Mouse (Mus musculus) T-helper 17 cell (primary cell): ENCODE measurements around the gene Lat.

Source experiments
- in situ Hi-C, 2 experiments: fragments of 300-600 bp; cut with MboI, MseI; formaldehyde crosslinking; loops; 1 replicate in 1 of 2; 2 replicates in 1 of 2; pipeline ENCODE4 v1.15.1; 2025; ENCODE audit warnings: high pct_unique_total_duplicates in 2 of 2

Lat gene

DNA sequence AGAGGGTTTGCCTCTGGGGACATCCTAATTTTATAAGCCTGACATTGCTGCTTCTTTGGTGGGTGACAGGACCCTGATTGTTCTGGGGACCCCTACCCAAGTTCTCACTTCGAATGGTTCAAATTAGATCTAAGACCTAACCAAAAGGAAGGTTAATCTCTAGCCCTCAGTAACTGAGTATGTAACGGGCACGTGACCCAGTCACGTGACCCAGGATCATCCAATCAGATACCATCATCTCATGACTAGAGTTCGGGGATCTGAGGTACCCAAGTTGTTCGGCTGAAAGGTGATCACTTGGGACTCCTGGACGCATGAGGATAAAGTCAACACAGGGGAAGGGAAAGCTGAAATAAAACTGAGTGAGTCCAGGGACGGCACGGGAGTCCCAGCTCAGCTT lies 3.6 kb upstream of the Lat start:
- in situ Hi-C loops: loop anchor here (5.0 to 25.0 kb wide), 2 partner anchors 41 to 886 kb away; partner anchors contain the start of gene Nsmce1 (in 1 of the 2)

DNA sequence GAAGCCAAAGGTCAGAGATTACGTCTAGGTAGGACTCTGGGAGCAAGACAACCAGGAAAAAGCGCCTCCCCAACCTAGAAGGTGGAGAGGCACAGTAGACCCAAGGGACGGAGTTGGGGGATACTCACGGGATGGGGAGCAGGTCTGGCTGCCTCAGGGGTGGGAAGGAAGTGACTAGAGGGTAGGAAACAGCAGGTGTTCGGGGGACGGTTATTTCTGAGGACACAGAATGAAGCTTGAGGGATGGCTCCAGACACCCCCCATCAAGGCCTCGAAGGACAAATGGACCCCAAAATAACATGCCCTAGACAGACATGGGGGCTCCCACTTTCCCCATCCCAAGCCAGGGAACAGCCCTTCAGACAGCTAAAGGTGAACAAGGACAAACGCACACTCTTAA lies 1.0 kb downstream of the Lat start:
- in situ Hi-C loops: loop anchor here in 1 of 2 experiments (25.0 kb wide), 1 partner anchor 881 kb away; the partner anchor contains the start of gene Nsmce1

DNA sequence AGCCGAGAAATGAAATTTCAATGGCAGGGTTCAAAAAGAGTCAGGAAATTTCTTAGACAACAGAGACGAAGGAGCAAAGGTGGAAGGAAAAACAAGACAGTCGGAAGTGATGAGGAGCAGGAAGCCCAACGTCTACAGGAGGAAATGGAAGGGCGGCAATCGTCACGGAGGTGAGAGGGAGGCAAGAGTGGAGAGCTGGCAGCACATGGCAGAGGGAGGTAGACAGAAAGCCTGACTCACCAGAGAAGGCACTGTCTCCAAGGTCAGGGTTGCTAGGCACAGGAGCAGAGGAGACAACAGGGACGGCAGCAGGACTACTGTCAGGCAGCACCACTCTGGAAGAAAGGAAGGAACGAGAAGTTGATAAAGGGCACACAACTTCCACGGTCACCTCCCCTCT lies 1.7 kb downstream of the Lat start:
- in situ Hi-C loops: loop anchor here in 1 of 2 experiments (25.0 kb wide), 1 partner anchor 880 kb away; the partner anchor contains the start of gene Nsmce1

DNA sequence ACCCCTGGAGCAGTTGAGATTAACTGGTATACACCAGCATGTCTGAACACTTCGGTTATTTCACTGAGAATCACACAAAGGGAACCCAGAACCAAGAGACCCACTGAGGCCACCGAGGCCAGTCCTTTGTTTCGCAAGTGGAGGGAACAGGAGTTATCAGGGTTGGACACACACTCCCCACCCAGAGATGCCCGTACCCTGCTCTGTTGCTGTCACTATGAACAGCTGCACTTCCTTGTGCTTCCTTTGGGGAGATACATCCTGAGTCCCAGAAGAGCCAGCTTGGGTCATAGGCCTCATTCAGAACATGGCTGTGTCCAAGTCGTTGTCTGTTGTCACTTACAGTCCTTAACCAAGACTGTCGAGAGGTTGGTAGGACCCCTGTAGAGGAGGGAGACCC lies 6.3 kb downstream of the Lat start:
- in situ Hi-C loops: loop anchor here in 1 of 2 experiments (25.0 kb wide), 1 partner anchor 876 kb away; the partner anchor contains the start of gene Nsmce1

DNA sequence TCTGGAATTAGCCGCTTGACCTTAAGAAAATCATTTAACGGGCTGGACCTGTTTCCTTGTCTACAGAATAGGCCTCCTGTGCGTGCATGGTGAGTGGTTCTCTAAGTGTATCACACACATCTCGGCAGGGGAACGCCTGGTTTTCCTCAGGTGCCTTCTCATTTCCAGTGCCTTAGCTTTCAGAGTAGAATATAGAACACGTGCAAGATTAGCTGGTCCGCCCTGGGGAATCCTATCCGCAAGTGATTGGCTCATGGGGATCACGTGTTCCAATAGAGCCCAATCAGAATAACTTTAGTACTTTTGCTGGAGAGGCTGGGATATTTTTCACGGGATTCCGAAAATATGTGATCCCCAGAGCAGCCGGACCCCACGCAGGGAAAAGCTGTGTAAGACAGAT lies 10.3 kb downstream of the Lat start:
- in situ Hi-C loops: loop anchor here in 1 of 2 experiments (25.0 kb wide), 1 partner anchor 872 kb away; the partner anchor contains the start of gene Nsmce1

DNA sequence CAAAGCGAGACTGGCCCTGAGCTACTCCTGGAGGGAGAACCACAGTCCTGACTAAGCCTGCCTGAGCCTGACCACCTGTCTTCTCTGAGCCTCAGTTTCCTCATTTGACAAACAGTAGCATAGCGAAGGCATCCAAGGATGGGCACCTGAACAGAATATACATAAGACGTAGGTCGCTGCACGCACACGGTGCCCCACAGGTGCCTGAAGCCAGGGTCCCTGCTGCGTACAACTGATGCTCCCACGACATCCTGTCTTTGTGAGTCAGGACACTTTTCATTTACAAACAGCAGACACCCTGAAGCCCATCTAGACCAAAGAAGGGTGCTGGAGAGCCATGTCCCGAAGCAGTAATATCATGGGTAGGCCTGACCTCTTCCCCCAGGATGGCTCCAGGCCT lies 11.0 kb downstream of the Lat start:
- in situ Hi-C loops: loop anchor here in 1 of 2 experiments (25.0 kb wide), 1 partner anchor 871 kb away; the partner anchor contains the start of gene Nsmce1

DNA sequence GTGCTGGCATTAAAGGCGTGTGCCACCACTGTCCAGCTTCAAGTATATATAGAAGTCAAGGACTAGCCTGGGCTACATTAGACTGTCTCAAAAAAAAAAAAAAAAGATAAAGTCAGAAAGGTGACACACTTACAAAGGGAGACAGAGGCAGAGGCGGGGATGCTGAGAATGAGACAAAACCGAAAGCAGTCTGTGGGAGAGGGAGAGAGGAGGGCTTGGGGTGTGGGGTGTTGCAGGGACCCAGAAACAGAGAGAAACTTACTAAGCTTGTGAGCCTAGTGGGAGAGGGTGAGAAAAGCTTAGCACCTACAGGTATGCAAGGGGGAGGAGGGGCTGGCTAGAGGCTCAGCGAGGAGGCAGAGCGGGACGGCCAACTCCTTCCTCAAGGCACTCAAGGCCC lies 11.5 kb downstream of the Lat start:
- in situ Hi-C loops: loop anchor here in 1 of 2 experiments (25.0 kb wide), 1 partner anchor 871 kb away; the partner anchor contains the start of gene Nsmce1

DNA sequence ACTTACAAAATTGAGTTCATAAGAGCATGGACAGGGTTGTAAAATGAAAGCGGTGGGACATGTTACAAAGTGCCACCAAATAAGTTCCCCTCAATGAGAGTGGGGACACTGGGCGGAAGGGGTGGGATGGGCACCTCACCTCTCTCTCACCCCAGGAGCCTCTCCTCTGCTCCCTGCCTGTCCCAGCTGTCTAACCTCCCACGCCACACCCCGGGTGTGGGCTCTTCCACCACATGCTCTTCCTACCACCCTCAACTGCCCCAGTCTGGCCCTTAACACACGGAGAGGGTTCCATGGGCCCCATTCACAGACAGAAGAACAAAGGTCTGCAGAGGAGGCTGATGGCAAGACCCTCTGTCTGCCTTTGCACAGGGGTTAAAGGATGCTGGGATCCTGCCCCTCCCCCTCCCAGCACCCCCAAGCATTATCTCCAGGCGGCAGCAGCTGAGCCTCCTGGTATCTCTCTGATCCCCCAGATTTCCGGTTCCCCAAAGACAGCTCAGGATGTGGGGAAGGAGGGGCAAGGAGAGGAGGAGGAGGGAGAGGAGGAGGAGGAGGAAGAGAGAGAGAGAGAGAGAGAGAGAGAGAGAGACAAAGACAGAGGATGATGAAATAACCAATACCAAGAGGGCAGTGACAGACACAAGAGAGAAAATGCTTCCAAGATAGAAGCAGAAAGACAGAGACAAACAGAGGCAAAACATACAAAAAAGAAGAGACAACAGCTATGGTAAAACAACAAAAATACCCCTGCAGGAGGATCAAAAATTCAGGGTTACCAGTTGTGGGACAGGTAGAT lies 12.4 kb downstream of the Lat start:
- in situ Hi-C loops: loop anchor here in 1 of 2 experiments (25.0 kb wide), 1 partner anchor 870 kb away; the partner anchor contains the start of gene Nsmce1

DNA sequence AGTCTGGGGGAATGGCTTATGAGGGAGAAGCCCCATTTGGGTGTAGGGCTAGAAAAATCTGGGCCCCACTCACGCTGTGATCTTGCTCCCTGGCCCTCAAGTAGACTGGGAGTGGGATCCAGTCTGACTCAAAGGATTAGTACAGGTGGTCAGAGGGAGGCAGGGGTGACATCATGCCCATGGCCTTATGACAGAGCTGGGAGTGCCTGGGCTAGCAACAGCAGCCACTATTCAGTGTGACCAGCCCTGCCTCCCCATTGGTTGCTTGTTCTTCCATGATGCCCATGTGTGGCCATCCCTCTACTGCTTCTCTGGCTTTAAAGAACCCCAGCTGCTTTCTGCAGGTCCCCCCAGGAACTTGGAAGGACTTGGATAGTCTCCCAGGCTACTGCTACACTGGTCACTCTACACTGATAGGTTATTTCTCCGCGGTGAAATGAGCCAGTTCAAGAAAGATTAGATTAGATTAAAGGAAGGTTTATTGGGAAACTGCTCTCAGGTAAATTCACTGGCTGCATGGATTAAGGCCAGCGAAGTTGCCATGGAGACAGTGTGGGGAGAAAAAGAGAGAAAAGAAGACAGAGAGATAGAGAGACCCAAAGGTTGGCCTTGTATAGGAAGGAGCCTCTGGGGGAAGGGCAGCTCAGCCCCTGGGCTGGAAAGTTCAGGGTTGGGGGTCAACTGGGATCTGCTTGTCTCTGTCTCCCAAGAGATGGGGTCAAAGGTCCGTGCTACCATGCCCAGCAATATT lies 13.3 kb downstream of the Lat start:
- in situ Hi-C loops: loop anchor here in 1 of 2 experiments (25.0 kb wide), 1 partner anchor 869 kb away; the partner anchor contains the start of gene Nsmce1

DNA sequence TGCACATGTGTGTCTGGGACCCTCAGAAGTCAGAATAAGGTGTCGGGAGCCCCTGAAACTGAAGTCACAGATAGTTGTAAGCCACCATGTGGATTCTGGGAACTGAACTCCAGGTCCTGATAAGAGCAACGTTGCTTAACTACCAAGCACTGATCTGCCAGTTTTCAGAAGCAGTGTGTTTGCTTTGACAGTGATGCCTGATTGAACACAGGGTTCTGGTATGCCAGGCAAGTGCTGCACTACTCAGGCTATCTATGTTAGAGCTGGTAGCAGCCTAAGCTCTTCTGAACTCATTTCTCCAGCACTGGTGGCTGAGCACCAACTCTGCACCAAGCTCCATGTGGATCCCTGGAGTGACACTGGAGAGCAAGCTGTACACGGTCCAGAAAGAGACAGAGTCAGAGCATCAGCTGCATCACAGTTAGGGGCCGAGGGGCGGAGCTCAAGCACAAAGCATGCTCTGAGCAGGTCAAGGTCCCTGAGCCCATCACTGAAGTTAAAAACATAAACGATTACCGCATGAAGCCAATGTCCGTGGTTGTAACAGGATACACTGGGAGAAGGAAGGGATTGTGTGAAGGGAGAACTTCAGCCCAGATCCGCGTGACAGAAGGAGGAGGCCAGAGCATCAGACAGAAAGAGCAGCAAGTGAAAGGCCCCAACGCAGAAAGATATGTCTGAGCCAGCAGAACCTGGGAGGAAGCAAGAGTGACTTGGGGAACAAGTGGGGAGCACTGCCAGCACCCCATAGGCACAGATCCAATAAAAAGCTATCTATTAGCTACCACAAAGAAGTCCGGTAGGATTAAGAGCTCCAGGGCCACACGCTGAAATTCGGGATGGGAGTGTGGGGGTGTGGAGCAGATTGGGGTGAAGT lies 14.4 kb downstream of the Lat start:
- in situ Hi-C loops: loop anchor here in 1 of 2 experiments (25.0 kb wide), 1 partner anchor 868 kb away; the partner anchor contains the start of gene Nsmce1

DNA sequence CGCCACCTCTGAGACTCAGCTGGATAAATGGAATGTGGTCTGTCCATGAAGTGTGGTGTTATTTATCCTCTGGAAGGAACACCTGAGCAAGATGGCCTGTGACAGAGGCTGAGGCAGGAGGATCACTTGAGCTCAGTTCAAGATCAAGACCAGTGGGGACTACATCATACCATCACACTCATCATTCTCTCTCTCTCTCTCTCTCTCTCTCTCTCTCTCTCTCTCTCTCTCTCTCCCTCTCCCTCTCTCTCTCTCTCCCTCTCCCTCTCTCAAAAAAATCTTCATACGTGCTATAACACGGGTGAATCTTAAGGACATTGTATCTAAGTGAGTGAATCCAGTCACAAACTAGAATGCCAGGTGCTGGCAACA lies 15.4 kb downstream of the Lat start:
- in situ Hi-C loops: loop anchor here in 1 of 2 experiments (25.0 kb wide), 1 partner anchor 867 kb away; the partner anchor contains the start of gene Nsmce1

DNA sequence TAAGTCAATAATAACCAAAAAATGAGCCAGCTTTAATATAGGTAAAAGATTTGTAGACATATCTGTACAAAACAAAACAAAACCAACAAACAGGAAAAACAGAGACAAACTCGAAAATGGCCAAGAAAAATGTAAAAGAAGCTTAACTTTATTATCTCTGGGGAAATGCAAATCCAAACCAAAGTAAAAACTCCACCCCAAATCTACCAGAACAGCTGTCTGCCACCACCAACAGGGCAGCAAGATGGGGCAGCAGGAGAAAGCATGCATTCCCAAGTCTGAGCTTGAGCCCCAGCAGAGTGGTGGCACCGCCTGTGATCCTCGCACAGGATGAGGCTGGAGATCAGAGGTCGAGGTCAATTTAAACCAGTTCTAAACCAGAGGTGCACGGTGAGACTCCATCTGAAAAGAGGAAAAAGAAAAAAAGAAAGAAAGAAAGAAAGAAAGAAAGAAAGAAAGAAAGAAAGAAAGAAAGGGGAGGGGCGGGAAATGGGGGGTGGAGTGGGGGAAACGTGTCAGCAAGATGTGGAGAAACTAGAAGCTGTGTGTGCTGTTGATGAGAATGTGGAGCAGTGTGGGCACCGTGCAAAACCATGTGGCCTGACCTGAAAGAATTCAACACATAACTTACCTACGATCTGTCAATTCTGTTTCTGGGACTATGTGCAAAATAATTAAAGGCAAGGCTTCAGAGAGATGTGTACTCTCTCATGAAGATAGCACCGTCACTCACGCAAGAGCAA lies 15.9 kb downstream of the Lat start:
- in situ Hi-C loops: loop anchor here in 1 of 2 experiments (25.0 kb wide), 1 partner anchor 866 kb away; the partner anchor contains the start of gene Nsmce1

DNA sequence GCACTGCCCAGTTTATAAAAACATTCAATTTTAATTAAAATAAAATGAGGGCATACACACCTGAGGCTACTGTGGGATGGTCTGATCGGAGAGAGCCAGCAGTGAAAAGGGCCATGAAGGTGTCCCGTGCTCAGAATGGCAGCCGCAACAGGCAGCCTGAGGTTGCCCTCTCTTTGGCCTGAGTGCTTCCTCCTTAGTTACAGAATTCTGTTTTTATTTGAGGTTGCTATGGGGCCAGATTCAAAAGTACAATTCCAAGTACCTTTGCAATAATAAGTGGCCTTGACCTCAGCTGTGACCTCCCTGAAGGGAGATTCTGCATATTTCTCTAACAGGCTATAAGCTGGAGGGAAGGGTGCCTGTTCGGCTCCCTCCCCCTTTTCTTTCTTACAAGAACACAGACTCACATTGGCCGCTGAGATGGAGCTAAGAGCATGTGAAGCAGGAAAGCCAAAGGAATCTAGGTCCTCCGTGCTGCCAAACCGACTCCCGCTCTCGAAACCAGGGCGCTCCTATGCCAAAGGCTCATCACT lies 17.9 kb downstream of the Lat start:
- in situ Hi-C loops: loop anchor here in 1 of 2 experiments (25.0 kb wide), 1 partner anchor 864 kb away; the partner anchor contains the start of gene Nsmce1

DNA sequence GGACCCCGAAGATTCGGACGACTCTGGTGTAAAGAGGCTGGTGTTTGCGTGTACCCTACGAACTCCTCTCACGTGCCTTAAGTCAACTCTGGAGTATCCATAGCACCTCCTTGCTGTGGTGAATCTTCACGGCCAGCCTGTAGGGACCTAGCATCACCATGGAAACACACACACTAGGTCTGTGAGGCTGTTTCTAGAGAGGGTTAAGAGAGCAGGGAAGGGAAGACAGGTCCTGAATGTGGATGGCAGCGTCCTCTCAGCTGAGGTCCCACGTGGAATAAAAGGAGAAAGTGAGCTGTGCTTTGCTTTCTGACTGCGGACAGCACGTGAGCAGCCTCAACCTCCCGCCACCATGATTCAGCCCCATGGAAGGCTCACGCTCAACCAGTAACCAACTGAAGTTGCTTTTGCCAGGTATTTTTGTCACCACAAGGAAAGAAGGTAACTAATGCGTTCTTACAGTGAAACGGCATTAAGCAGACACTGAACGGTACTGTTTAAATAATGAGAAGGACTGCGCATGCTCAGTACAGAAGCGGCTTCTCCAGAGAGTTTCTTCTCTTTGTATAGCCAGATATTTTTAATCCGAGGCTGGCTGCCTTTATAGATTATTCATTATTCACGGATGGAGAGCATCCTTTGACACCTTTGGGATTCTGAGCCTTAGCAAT lies 18.5 kb downstream of the Lat start:
- in situ Hi-C loops: loop anchor here in 1 of 2 experiments (25.0 kb wide), 1 partner anchor 864 kb away; the partner anchor contains the start of gene Nsmce1

DNA sequence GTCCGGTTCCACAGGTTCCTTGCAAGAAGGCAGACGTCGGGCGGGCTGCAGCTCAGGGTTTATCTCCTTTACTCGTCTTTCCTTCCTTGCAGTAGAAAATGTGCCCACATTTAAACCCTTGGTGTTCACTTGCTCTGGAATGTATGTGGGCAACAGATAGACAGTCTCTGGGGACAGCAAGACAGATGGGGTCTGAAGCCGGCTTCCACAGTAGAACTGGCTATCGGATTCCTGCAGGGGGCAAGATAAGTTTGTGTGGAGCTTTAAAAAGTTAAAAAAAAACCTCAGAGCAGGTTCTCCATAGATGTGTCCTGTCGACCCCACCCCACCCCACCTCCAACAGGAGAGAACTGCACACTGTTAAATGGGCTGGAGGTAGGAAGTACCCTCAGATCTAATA lies 21.1 kb downstream of the Lat start:
- in situ Hi-C loops: no loop called here

DNA sequence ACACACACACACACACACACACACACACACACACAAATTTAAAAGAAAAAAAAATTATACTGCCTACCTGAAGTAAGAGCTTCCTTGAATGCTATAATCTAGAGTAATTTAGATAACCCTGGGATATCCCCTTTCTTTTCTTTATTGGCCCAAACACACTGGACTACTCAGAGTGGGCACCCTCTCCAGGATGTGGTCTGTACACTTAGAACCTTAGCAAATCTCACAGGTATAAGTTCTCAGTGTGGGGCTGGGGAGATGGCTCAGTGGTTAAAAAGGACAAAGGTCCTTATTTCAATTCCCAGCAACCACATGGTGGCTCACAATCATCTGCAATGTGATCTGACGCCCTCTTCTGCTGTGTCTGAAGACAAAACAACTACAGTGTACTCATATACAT lies 22.3 kb downstream of the Lat start:
- in situ Hi-C loops: no loop called here

DNA sequence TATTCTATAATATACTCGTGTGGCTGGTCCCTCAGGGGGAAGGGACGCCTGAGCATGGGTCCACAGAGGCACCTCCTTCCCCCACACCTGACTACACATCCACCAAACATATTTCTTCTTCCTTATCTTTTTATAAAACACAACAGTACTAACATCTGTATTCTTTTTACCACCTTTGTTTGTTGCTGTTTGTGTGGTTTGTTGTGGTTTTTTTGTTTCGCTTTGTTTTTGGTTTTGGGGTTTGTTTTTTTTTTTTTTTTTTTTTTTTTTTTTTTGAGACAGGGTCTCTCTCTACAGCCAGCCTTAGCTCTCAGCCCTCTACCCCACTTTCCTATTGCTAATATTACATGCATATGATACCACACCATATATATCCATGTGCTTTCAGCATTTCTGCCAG lies 23.4 kb downstream of the Lat start:
- in situ Hi-C loops: no loop called here

DNA sequence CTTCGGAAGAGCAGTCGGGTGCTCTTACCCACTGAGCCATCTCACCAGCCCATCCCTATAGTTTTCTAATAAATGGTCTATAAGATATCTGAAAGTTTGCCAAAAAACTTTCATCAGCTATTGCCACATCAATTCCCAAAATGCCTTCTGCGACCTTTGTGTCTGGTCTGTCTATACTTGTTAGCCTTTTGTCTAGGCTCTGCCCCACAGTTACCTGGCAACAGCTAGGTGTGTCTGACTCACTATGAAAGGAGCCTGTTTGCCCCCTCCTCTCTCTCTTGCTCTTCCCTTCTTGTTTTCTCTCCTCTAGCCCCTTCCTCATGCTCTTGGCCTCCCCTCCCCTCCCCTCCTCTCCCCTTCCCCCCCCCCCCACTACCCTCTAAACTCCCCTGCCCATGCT lies 23.8 kb downstream of the Lat start:
- in situ Hi-C loops: no loop called here

DNA sequence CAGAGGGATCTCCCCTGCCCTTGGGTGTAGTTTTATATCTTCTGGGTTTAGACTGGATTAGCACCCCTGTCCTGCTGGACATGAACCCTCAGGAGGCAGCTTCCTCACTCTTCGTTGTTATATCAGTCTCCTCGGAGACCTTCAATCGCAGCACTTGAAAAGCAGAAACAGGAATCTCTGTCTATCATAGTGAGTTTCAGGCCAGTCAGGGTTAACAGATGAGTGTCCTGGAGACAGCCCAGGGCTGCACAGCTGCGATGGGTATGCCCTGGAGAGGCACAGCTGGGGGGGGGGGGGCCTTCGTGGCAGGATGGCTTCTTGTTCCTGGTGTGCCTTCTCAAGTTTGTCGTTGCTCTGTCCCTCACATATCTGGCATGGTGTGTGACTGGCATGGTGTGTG lies 28.5 kb downstream of the Lat start:
- in situ Hi-C loops: no loop called here
